Mouse (Mus musculus) lung, adult 2 months (tissue): ENCODE results near the gene Slc16a8.

Experiments
- CTCF ChIP-seq: fragments of 200-500 bp; IDR thresholded peaks from 2 replicates; pipeline ENCODE4 v1.5.1; 2011; ENCODE audit warnings: mild to moderate bottlenecking, low read length, control low read depth; ENCODE audit not compliant: insufficient read depth
- POLR2A ChIP-seq: fragments of 200-500 bp; IDR thresholded peaks from 2 replicates; pipeline ENCODE4 v1.6.1; 2011; ENCODE audit warnings: low read depth, mild to moderate bottlenecking, control low read depth, low read length, borderline replicate concordance; ENCODE audit errors: extremely low read depth

- TF ChIP-seq POLR2A = no peak
- no peak for TF ChIP-seq CTCF
Observed at GRCm38 (mm10) chr15:79288387-79288786, 33.8 kb upstream of the Slc16a8 start.
